Mouse (Mus musculus) spleen, postnatal 4 days (tissue): Measurements from ENCODE around the gene Nfib.

Experiments
- DNase-seq, 2 experiments: peaks; one replicate each; pipeline ENCODE4 v3.0.0; 2022; ENCODE audit warnings: low spot score in 2 of 2

The Nfib gene

DNA sequence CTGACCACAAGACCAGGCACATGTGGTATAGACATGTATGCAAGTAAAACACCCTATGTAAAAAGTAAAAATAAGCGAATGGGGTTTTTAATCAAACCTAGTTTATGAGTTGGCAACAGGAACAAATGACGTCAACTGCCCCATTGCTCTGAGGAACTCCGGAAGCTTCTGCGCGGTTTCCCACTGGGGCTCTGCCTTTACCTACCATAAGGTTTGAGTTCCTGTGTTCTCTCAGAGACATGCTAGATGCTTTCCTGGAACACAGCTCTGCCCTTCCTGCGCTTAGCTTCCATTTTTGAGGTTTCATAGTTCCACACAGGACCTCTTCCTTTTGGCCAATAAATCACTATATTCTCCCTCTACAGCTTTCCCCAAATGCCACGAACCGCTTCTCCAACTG, 273.7 kb downstream of the Nfib start:
- no peak for DNase-seq

- no peak for DNase-seq
Observed at GRCm38 (mm10) chr4:82430802-82431201, 274.7 kb downstream of the Nfib start.

DNA sequence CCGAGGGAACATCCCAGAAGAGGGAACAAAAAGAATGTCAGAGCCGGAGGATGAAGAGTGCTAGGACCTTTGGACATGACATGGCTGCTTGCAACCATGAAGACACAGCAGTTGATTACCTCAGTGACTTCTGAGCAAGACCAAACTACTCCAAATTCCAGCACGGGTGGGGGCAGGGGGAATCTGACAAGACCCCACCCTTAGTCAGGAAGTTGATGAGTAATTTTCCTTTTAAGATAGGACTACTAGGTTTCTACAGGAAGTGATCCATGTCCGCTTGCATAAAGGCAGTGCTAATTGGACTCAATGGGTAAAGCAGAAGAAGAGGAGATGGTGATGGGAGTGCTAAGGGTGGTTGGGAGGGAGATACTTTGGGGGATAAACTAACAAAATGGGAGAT, 279.3 kb downstream of the Nfib start:
- DNase-seq, result no peak

DNA sequence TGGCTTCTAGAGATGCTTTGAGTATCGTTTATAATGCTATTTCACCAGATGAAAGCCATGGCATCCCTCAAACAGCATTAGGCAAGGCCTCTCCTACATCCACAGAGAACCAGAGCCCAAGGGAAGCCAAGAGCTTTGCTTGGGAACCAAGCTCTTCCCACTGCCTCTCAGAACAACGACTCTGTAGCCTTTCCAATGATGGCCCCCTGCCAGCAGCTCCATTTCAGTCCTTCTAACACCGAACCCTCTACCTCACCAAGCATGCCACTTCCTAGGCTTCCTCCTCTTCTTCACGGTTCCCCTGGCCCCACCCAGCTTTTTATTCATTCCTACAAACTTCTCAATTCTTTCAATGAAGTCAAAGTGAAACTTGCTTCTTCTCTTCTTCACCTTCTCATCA, 287.3 kb downstream of the Nfib start:
- no peak for DNase-seq

GRCm38 (mm10) chr4:82415817-82416216, 289.7 kb downstream of the Nfib start:
- no peak for DNase-seq

GRCm38 (mm10) chr4:82412651-82413050, 292.9 kb downstream of the Nfib start:
- DNase-seq, result no peak

DNA sequence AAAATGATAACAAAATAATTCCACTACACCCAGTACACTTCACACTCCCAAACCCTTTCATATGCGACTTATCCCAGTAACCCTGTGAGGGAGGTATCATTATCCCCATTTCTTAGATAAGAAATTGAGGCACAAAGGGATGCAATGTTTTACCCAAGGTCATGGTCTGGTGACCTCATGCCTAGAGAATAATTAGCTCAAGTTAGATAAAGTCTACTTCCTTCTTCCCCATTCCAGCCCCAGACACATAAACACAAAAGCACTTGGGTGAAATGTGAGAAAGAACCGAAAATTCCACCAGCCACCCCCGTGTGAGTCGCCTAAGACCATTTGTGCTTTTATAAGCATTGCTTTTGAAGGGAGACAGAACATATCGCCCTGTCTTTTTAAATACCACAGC, 293.6 kb downstream of the Nfib start:
- no peak for DNase-seq

DNA sequence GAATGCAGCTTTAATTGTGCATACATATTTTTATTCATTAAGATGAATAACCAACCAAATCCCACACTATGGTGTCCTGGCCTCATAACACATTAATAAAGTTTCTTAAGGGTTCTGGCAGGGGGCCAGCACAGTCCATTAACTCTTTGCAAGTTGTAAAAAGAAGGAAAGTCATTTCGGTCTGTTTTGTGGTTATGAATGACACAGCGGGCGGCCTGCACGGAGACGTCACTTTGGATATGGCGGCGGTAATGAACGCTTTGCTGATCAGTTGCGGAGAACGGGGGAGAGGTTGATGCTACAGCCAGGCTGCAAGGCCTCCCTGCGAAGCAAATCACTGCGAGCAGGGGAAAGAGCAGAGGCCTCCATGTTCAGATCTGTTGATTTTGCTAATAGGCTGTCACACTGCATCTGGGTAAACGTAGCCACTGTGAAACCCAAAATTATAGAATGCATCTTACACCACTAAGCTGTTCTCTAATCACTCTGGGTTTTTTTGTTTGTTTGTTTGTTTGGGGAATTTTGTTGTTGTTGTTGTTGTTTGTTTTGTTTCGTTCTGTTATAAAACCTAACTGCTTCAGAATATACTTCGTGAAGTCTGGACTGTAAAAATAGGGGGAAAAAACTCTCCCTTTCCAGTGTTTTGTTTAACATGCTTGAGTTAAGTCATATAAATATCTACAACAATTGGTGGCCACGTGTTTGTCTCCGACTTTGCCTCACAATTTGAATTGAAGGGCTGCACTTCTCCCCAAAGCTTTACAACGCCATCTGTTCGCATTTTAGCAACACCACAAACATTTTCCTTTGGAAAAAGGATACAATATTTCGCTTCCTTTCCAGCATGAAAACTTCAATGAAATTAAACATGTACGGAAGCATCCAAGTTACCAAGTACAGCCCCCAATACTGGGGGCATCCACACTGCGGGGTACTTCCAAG, 296.8 kb downstream of the Nfib start:
- DNase-seq, result no peak

- no peak for DNase-seq
Observed at GRCm38 (mm10) chr4:82406511-82406910, 299.0 kb downstream of the Nfib start.

GRCm38 (mm10) chr4:82405791-82406190, 299.8 kb downstream of the Nfib start:
- no peak for DNase-seq

GRCm38 (mm10) chr4:82403975-82404651, 301.4 kb downstream of the Nfib start:
- no peak for DNase-seq

GRCm38 (mm10) chr4:82402666-82403065, 302.9 kb downstream of the Nfib start:
- DNase-seq, result no peak

DNA sequence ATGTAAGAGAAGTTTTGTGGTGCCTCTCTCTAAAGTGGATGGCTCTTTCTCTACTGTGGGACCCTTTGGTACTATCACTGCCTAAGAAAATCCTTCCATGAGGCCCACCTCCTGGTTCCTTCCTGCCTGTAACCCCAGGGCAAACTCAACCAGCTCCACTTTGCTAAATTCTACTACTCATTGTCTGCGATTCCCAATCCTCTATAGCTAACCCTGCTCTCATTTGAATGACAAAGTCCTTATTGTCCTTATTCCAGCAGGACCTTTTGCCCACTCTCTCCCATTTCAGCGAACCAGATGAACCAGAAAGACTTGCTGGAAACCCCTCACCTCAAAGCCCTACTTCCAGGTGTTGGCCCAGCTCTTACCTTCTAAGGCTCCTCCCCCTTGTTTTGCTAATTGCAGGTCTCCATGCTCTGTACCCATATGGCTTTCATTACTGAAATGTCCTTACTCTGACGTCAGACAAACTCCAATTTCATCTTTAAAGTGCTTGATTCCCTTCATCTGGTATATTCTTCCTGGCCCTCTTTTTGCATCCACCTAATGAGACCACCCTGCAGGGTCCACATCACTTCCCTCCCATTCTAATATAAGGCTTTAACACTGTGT, 304.0 kb downstream of the Nfib start:
- no peak for DNase-seq

GRCm38 (mm10) chr4:82400536-82400935, 305.0 kb downstream of the Nfib start:
- DNase-seq, result no peak

DNA sequence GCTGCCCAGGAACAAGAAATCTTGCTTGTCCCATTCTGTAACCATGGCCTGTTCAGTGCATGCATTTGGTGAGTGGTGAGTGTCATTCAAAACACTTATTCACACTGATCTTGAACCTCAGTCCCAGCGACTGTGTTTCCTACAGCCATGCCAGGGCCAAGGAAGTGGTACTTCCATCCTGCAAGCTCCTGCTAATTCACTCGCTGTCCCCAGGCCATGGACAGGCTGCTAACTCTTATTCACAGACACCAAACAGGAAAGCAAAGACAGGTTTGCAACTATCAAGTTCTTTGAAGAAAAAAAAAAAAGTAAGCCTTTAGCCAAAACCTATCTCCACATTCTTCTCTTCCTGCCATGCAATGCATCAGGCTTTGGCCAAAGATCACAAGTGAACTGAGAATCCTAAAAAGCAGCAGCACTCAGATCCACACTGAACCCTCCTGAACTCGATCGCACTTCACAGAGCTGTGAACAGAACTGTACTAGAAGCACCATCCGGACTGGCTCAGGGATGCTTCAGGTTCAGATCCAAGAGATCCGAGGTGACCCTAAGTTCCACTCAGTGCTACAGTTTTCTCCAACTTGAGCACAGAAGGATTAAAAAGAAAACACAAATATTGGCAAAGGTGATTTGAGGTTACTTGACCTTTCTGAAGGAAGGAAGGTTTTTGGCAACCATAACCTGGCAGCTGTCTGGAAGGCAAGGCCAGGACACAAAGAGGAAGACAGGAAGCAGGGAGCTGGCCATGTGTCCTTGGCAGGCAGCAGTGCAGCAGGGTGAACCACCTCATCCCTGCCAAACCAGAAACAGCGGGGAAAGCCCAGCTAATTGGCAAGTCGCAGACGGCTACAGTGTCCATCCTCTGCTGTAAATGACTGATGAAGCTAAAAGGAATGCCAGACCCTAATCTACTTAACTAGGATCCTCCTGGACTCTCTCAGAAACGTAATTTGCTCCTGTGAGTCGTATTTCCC, 305.9 kb downstream of the Nfib start:
- no peak for DNase-seq

DNA sequence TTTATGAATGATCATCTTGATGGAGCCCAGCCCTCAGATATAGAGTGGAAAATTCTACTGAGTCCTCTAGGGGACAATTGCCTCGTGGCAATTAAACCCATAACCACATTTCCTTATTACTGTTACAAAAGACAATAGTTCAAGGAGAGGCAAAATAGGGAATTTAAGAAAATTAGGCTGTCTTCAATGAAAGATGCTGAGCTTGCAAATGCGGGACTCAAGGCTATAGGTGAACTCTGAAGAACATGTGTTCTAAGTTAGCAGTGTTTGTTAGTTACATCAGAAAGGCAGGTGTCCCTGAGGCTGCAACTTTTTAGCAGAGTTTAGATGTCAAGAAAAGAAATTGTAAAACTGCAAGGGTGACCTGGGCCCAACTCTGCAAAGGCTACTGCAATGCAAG, 307.3 kb downstream of the Nfib start:
- no peak for DNase-seq

GRCm38 (mm10) chr4:82396805-82397204, 308.7 kb downstream of the Nfib start:
- DNase-seq, result no peak

- DNase-seq, result no peak
Observed at GRCm38 (mm10) chr4:82396003-82396402, 309.5 kb downstream of the Nfib start.

DNA sequence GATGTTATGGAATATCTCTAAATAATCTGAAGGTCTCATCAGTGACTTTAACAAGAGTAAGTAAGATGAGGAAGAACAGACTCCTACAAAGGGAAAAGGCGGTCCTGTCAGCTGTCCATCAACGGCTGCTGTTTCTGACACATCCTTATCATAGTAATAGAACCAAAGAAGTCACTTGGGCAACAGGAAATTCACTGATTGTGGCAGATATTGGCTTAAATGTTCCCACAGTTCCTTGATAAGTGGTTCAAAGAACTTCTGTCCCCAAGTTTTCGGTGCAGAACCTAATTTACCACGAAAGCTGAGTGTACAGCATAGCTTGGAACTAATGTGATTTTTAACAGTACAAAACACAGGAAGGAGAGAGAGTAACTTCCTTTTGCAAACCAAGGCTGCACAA, 311.2 kb downstream of the Nfib start:
- no peak for DNase-seq

DNA sequence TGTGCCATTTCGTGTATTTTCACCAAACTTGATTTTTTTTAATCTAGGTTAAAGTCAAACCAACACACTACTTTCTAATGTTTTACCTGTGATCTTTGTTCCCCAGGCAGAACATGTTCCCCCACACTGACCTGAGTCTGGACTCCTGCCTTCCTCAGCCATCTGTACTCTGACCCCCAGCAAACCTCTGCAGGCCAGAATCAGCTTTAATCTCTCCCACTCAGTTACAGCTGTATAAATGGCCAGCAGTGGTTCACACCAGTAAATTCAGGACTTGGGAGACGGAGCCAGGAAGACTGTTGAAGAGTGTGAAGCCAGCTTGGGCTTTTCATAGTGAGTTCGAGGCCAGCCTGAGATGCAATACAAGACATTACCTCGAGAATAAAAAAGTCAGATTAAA, 312.5 kb downstream of the Nfib start:
- DNase-seq, result no peak

- DNase-seq, result no peak
Observed at GRCm38 (mm10) chr4:82392496-82392895, 313.1 kb downstream of the Nfib start.
